Mouse (Mus musculus) layer of hippocampus, adult 8-10 months (tissue): Measurements from ENCODE around the gene Mtm1. TPM values are rescaled to one million over a fixed set of nuclear protein-coding genes. Genes with fewer than 3 reads are reported as not detected.

Experiments
- DNase-seq, 2 experiments: peaks; one replicate each; pipeline ENCODE4 v3.0.0; 2022; ENCODE audit warnings: low spot score in 2 of 2
- total RNA-seq, 4 experiments: library from RNA; stranded (reverse); gene quantifications; 2 replicates each; pipeline ENCODE4 v1.2.4; 2022

Mtm1 gene
- total RNA-seq, result 1 to 10 TPM; 8.2 to 9.4 (median 8.6) TPM

- DNase-seq, result no peak
These were observed at the start of gene Mtm1 for GRCm38 (mm10) chrX:71210467-71210866. Mtm1 (plus strand) TSS chrX:71210767.

GRCm38 (mm10) chrX:71181526-71181925 lies 29.0 kb upstream of the Mtm1 start:
- DNase-seq, result no peak

- DNase-seq, result no peak
These were observed 26.9 kb upstream of the Mtm1 start for GRCm38 (mm10) chrX:71183671-71184070.

GRCm38 (mm10) chrX:71186396-71186795 lies 24.2 kb upstream of the Mtm1 start:
- no peak for DNase-seq

GRCm38 (mm10) chrX:71204776-71205175 lies 5.8 kb upstream of the Mtm1 start:
- no peak for DNase-seq

- no peak for DNase-seq
These were observed 4.6 kb upstream of the Mtm1 start for GRCm38 (mm10) chrX:71205821-71206542.

GRCm38 (mm10) chrX:71206595-71206994 lies 4.0 kb upstream of the Mtm1 start:
- no peak for DNase-seq

GRCm38 (mm10) chrX:71212911-71213310 lies 2.3 kb downstream of the Mtm1 start:
- DNase-seq, result no peak

- DNase-seq, result peak; percentile 77 to 87
These were observed 4.0 kb downstream of the Mtm1 start for GRCm38 (mm10) chrX:71214441-71215112.

GRCm38 (mm10) chrX:71215113-71215708 lies 4.6 kb downstream of the Mtm1 start:
- no peak for DNase-seq

GRCm38 (mm10) chrX:71216879-71217278 lies 6.3 kb downstream of the Mtm1 start:
- no peak for DNase-seq

GRCm38 (mm10) chrX:71218853-71219252 lies 8.3 kb downstream of the Mtm1 start:
- no peak for DNase-seq

- DNase-seq, result no peak
These were observed 10.3 kb downstream of the Mtm1 start for GRCm38 (mm10) chrX:71220896-71221295.

GRCm38 (mm10) chrX:71222648-71223408 lies 12.3 kb downstream of the Mtm1 start:
- no peak for DNase-seq

- no peak for DNase-seq
These were observed 16.3 kb downstream of the Mtm1 start for GRCm38 (mm10) chrX:71226881-71227280.

- DNase-seq, result no peak
These were observed 17.6 kb downstream of the Mtm1 start for GRCm38 (mm10) chrX:71228200-71228599.

GRCm38 (mm10) chrX:71230847-71231246 lies 20.3 kb downstream of the Mtm1 start:
- DNase-seq, result no peak

GRCm38 (mm10) chrX:71256422-71256821 lies 45.9 kb downstream of the Mtm1 start:
- no peak for DNase-seq

- no peak for DNase-seq
These were observed 50.3 kb downstream of the Mtm1 start for GRCm38 (mm10) chrX:71260857-71261256.

- no peak for DNase-seq
These were observed 53.7 kb downstream of the Mtm1 start for GRCm38 (mm10) chrX:71264316-71264715.

- DNase-seq, result peak; percentile 24 to 41
These were observed 58.4 kb downstream of the Mtm1 start for GRCm38 (mm10) chrX:71268972-71269371.

- DNase-seq, result no peak
These were observed 63.6 kb downstream of the Mtm1 start for GRCm38 (mm10) chrX:71274150-71274549.
